Mouse (Mus musculus) testis, adult 2 months (tissue): ENCODE data around the gene Cdc37. TPM values are rescaled to one million over a fixed set of nuclear protein-coding genes. Genes with fewer than 3 reads are reported as not detected.
A peak's percentile ranks its signal among the peaks of the same experiment; 100 is the strongest.

Experiments used
- H3K27ac ChIP-seq: fragments of 200-500 bp; 2 replicates; pipeline ENCODE4 v1.5.1; 2012; ENCODE audit warnings: low read depth, low read length; ENCODE audit not compliant: control insufficient read depth, insufficient read depth
- H3K27me3 ChIP-seq: fragments of 200-500 bp; 2 replicates; pipeline ENCODE4 v1.6.1; 2012; ENCODE audit warnings: mild to moderate bottlenecking, low read length, moderate library complexity; ENCODE audit not compliant: control insufficient read depth, insufficient read depth
- H3K36me3 ChIP-seq: fragments of 200-500 bp; 2 replicates; pipeline ENCODE4 v1.6.1; 2012; ENCODE audit warnings: mild to moderate bottlenecking, low read length; ENCODE audit not compliant: control insufficient read depth, insufficient read depth
- H3K4me1 ChIP-seq: fragments of 200-500 bp; 2 replicates; pipeline ENCODE4 v1.6.1; 2012; ENCODE audit warnings: low read length; ENCODE audit not compliant: control insufficient read depth, insufficient read depth
- H3K4me3 ChIP-seq: fragments of 200-500 bp; 2 replicates; pipeline ENCODE4 v1.5.1; 2012; ENCODE audit warnings: low read depth, mild to moderate bottlenecking, low read length, moderate library complexity, mixed read lengths; ENCODE audit not compliant: control insufficient read depth
- CTCF ChIP-seq: fragments of 200-500 bp; IDR thresholded peaks from 2 replicates; pipeline ENCODE4 v1.5.1; 2012; ENCODE audit warnings: low read depth, mild to moderate bottlenecking, inconsistent platforms, low read length, moderate library complexity; ENCODE audit not compliant: control insufficient read depth, insufficient read depth, insufficient replicate concordance
- POLR2A ChIP-seq: fragments of 200-500 bp; IDR thresholded peaks from 2 replicates; pipeline ENCODE4 v1.6.1; 2012; ENCODE audit warnings: low read depth, mild to moderate bottlenecking, inconsistent platforms, low read length, moderate library complexity; ENCODE audit not compliant: control insufficient read depth
- polyA plus RNA-seq: library from polyadenylated mRNA; depleted of rRNA; stranded (reverse); fragments of >200 nt; gene quantifications from 2 replicates; pipeline ENCODE4 v1.2.3, GENCODE M21; 2012

Cdc37 gene
- polyA plus RNA-seq, 1 experiment = 38.1 TPM

DNA sequence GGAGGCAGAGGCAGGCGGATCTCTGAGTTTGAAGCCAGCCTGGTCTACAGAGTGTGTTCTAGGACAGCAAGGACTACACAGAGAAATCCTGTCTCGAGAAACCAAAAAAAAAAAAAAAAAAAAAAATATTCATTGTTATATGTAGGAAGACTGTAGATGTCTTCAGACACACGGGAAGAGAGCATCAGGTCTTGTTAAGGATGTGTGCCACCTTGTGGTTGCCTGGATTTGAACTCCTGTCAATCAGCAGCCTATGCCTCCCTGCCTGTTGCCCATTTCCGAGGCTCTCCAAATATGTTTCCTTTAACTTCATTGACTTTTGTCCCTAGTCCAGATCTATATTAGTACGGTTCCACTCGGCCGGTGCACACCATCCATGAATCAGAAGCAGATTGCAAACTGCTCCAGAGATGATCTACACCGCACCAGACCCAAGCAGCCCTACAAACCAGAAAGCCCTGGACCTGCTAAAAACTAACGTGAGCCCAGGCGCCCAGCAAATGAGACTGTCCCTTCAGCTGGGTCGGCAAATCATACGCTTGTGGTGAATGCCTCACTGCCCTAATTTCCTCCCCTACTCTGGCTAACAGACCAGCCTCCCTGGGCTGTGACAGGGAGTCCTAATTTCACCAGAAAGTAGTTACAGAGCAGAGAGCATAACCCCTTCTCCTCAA is 17.5 kb downstream of the Cdc37 start:
- no peaks in the 10 kb centered on the region for H3K36me3 ChIP-seq
- H3K27ac ChIP-seq = no peak overlapping the region
- no peak overlapping the region for H3K4me3 ChIP-seq
- peaks cover 2% of the 10 kb centered on the region; the same call in 1 of the 2 replicates for H3K4me1 ChIP-seq
- H3K27me3 ChIP-seq = no peaks in the 10 kb centered on the region
- TF ChIP-seq POLR2A (no peak), CTCF (no peak)

DNA sequence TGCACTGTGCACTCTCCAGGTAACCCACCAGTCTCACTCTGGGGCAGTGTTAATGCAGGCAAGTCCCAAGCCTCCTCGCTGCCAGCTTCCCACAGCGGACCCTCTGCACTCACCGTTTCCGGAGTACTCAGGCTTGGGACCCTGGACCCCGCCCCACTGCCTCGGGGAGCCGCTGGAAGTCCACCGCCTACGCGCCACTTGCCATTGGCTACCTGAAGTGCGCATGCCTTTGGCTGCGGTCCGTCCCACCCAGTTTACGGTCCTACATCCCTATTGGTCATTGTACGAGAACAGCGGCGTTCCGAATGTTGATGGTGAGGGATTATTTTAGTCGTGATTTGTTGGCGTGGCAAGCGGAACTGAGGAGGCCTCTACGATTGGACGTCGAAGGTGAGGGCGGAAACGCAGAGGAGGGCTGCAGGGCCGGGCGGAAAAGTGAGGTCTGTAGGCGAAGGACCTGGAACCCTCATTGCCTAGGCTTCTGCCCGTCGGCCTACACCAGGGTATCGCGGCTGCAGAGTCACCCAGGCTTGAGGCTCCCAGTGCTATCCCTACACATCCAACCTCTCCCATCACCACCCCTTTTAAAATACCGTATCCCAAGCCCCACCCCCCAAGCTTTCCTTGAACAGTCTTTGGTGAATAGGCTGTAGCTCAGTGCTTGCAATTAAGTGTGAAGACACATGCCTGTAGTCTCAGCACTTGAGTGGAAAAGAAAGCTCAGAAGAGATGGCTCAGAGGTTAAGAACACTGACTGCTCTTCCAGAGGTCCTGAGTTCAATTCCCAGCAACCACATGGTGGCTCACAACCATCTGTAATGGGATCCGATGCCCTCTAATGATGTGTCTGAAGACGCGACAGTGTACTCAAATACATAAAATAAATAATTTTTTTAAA is 18.5 kb downstream of the Cdc37 start, which contains the start of gene Tyk2:
TSS of gene Tyk2 (minus strand) at position 185 of the 898 bp plus-strand sequence.
- H3K27ac ChIP-seq = peak within 1 kb of the TSS; percentile 73
- no peaks in the 10 kb centered on the region for H3K27me3 ChIP-seq
- TF ChIP-seq CTCF (no peak), POLR2A (peak; percentile 54; the same call in 1 of the 2 replicates)
- H3K36me3 ChIP-seq = no peaks in the 10 kb centered on the region
- peak within 1 kb of the TSS; percentile 89 for H3K4me3 ChIP-seq
- peaks cover 2% of the 10 kb centered on the region; the same call in 1 of the 2 replicates for H3K4me1 ChIP-seq

DNA sequence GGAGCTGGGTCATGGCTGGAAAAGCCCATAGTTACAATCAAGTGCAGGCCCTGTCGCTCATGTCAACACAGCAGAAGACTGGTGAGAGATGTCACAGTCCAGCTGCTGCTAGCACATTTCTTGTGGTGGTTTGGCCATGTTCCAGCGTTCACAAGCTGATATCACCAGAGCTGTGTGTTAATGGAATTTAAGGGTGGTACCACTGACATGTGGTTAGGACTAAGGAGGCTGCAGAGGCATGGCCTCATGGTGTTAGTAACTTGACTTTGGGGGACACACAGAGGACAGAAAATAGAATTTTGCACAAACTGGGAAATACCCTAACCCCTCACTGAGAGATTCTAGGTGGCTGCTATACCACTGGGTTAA is 23.5 kb downstream of the Cdc37 start:
- no peaks in the 10 kb centered on the region for H3K27me3 ChIP-seq
- TF ChIP-seq CTCF (no peak), POLR2A (no peak)
- no peak overlapping the region for H3K4me3 ChIP-seq
- H3K27ac ChIP-seq = no peak overlapping the region
- H3K36me3 ChIP-seq = no peaks in the 10 kb centered on the region; the same call in 1 of the 2 replicates
- H3K4me1 ChIP-seq = peaks cover 2% of the 10 kb centered on the region; the same call in 1 of the 2 replicates

DNA sequence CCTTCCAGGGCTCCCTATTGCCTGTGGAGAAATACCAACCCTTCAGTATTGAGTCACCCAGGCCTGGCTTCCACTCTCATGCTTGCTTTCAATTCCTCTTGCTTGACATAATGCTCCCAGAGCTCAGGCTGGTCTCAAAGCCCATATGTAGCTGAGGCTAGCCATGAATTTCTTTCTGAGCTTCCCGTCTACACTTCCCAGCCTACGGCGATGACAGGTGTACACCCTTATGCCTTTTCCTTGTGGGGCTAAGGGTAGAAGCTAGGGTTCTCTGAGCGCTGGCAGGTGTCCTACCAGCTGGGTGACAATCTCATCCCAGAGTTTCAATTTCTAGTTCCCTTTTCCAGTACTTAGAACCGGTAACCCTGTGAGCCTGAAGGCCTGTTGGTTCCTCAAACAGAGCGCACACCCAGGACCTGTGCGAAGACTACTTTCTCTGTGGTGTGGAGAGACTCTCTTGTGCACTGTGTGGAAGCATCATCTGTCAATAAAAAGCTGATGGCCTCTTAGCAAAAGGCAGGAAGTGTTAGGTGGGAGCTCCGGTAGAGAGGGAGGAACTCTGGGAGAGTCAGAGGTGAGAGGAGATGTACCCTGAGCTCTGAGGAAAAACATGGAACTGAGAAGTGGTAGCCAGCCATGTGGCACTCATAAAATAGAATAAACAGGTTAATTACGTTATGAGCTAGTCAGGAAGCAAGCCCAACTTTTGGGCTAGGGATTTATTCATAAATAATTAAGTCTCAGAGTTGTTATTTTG is 24.1 kb downstream of the Cdc37 start:
- TF ChIP-seq CTCF (no peak), POLR2A (no peak)
- Histone ChIP-seq H3K36me3 (no peaks in the 10 kb centered on the region; the same call in 1 of the 2 replicates), H3K4me1 (peaks cover 2% of the 10 kb centered on the region; the same call in 1 of the 2 replicates), H3K27ac (no peak overlapping the region), H3K4me3 (no peak overlapping the region), H3K27me3 (no peaks in the 10 kb centered on the region)

DNA sequence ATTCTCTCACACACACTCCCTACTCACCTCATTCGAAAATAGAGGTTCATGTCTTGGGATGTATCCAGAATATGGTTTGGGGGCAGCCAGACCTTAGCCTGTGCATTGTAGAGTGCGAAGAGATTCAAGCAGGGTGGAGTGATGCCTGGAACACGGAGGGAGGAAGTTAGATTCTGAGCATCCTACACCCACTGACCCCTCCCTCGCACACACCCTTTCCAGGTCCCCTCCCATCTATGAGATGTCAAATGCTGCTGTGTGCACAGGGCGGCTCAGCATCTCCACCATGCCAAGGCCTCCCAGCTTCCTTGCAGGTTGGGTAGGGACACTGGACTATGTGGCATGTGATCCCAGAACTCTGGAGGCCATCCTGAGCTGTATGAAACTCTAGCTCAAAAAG is 24.9 kb downstream of the Cdc37 start:
- no peaks in the 10 kb centered on the region for H3K4me1 ChIP-seq
- H3K36me3 ChIP-seq = no peaks in the 10 kb centered on the region; the same call in 1 of the 2 replicates

DNA sequence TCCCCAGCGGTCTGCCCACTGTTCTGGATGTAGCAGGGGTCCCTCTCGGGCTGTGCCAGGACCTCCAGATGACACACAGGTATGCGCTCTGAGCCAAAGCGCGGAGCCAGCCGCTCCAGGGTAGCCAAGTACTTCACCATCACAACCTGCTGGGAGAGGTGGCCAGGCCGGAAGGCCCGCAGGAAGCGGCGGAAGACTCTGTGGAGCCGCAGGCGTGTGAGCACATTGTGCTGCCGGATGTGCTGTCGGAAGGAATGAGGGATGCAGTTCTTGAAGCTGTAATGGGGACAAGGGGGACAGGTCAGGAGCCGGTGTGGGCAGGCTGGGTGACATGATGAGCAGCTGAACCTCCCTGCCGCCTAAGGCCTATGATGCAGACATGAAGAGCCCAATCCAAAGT is 28.3 kb downstream of the Cdc37 start:
- no peak for TF ChIP-seq CTCF
- TF ChIP-seq POLR2A = no peak
- H3K27me3 ChIP-seq = no peaks in the 10 kb centered on the region
- H3K36me3 ChIP-seq = no peaks in the 10 kb centered on the region; the same call in 1 of the 2 replicates
- no peak overlapping the region for H3K27ac ChIP-seq
- H3K4me1 ChIP-seq = no peaks in the 10 kb centered on the region
- H3K4me3 ChIP-seq = no peak overlapping the region

More for the DNA sequence above, 24.9 kb downstream of the Cdc37 start:
- TF ChIP-seq CTCF = no peak
- Histone ChIP-seq H3K27ac (no peak overlapping the region), H3K27me3 (no peaks in the 10 kb centered on the region), H3K4me3 (no peak overlapping the region)
